Mouse (Mus musculus): ENCODE measurements around the gene Rbfox2. TPM values are rescaled to one million over a fixed set of nuclear protein-coding genes. Genes with fewer than 3 reads are reported as not detected.

Rbfox2 gene
- total and polyA plus RNA-seq, 2 experiments from 2014 or later, result 135 to 470 TPM

GRCm38 (mm10) chr15:77332272-77332991 is 25.6 kb upstream of the Rbfox2 start:
- WGBS, result 46% methylated on average over 7 of the region's 7 CpGs
- no peak for TF ChIP-seq CTCF (IDR thresholded peaks at IDR 0.05; ENCODE audit: low read depth)
- DNase-seq, result peak; percentile 71
- peak; percentile 50 for ATAC-seq
- no peak overlapping the region for H3K4me3 ChIP-seq (ENCODE audit: low read depth, low read length)
- H3K36me3 ChIP-seq (ENCODE audit: insufficient read depth), result no peaks in the 10 kb centered on the region
- H3K27ac ChIP-seq (ENCODE audit: low read depth, low read length), result no peak overlapping the region; the same call in 1 of the 2 replicates
- no peak overlapping the region for H3K9ac ChIP-seq
- H3K4me2 ChIP-seq (ENCODE audit: low read depth), result no peak overlapping the region
- no peaks in the 10 kb centered on the region for H3K27me3 ChIP-seq (ENCODE audit: insufficient read depth, low read length)
- H3K9me3 ChIP-seq (ENCODE audit: low read length), result no peaks in the 10 kb centered on the region
- peaks cover 10% of the 10 kb centered on the region; the same call in 1 of the 2 replicates for H3K4me1 ChIP-seq (ENCODE audit: insufficient read depth)

DNA sequence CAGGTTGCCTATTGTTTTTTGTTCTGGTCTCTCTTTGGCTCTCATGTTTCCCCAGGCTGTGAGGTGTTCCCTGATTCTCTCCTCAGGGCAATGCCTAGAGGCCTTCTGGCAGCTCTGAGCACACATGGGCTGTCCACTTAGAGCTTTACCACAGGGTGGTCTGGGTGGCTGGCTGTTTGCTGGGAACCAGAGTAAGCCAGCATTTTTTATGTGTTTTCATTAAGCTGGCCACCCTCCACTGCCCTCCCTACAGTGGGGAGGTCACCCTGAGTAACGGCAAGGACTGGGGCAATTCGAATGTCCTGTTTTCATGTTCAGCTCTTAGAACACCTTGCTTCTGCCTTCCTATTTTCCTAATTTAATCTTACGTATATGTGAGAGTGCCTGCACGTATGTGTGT is 24.6 kb upstream of the Rbfox2 start:
- ATAC-seq (no peak), DNase-seq (no peak)
- TF ChIP-seq CTCF (IDR thresholded peaks at IDR 0.05; ENCODE audit: low read depth), result no peak
- H3K9me3 ChIP-seq (ENCODE audit: low read length), result no peaks in the 10 kb centered on the region
- H3K4me3 ChIP-seq (ENCODE audit: low read depth, low read length), result no peak overlapping the region
- H3K27ac ChIP-seq (ENCODE audit: low read depth, low read length), result no peak overlapping the region
- H3K36me3 ChIP-seq (ENCODE audit: insufficient read depth), result no peaks in the 10 kb centered on the region
- no peaks in the 10 kb centered on the region for H3K27me3 ChIP-seq (ENCODE audit: insufficient read depth, low read length)
- no peak overlapping the region for H3K9ac ChIP-seq
- H3K4me2 ChIP-seq (ENCODE audit: low read depth), result no peak overlapping the region
- WGBS, result 84% methylated on average over 4 of the region's 4 CpGs
- peaks cover 6% of the 10 kb centered on the region; the same call in 1 of the 2 replicates for H3K4me1 ChIP-seq (ENCODE audit: insufficient read depth)

DNA sequence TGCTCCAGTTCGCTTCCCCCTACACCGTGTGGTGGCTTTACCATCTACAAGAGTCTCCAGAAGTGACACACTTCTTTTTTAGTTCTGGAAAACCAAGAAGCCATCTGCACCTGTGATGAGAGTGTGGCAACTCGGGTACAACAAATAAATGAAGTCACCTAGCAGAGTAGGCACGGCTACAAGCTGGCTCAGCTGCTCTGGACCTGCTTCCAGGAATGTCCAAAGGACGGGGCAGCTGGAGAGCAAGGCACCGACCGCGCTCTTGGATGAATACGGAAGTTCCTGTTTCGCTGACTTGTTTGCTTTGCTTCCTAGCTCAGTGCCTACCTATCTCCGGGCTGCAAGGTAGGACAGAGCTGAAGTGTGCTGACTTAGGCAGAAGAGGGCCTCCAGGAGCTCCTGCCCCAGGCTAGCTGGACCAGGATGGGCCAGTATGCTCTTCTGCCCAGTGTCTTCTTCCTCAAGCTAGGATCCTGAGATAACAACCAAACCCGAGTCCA is 22.9 kb upstream of the Rbfox2 start:
- WGBS, result 82% methylated on average over 12 of the region's 12 CpGs

DNA sequence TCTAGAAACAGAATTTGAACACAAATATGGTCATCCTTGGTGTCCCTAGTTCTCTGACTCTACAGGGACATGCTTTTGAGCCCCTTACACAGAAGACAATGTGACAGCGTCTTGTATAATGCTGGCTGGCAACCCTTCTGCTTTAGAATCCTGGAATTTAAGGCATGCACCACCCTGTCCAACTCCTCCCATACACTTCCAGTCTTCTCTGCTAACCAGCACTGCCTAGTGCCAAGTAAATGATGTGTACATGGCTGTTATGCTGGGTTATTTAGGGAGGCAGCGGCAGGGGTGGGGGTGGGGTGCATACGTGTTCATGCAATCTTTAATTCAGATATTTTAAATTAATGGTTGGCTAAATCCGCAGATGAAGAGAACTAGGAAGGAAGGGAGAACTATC is 19.6 kb upstream of the Rbfox2 start:
- H3K27ac ChIP-seq (ENCODE audit: low read depth, low read length), result no peak overlapping the region
- no peaks in the 10 kb centered on the region for H3K27me3 ChIP-seq (ENCODE audit: insufficient read depth, low read length)
- TF ChIP-seq CTCF (IDR thresholded peaks at IDR 0.05; ENCODE audit: low read depth), result no peak
- no peak for ATAC-seq
- no peaks in the 10 kb centered on the region for H3K36me3 ChIP-seq (ENCODE audit: insufficient read depth)
- DNase-seq, result no peak
- no peak overlapping the region for H3K4me3 ChIP-seq (ENCODE audit: low read depth, low read length)
- H3K4me2 ChIP-seq (ENCODE audit: low read depth), result no peak overlapping the region
- no peak overlapping the region for H3K9ac ChIP-seq
- no peaks in the 10 kb centered on the region for H3K4me1 ChIP-seq (ENCODE audit: insufficient read depth)
- no peaks in the 10 kb centered on the region for H3K9me3 ChIP-seq (ENCODE audit: low read length)
- WGBS, result 83% methylated on average over 4 of the region's 4 CpGs

More for the DNA sequence above, 22.9 kb upstream of the Rbfox2 start:
- Histone ChIP-seq H3K36me3 (ENCODE audit: insufficient read depth) (no peaks in the 10 kb centered on the region), H3K4me1 (ENCODE audit: insufficient read depth) (no peaks in the 10 kb centered on the region; the same call in 1 of the 2 replicates), H3K4me2 (ENCODE audit: low read depth) (no peak overlapping the region), H3K4me3 (ENCODE audit: low read depth, low read length) (no peak overlapping the region), H3K9me3 (ENCODE audit: low read length) (no peaks in the 10 kb centered on the region), H3K27me3 (ENCODE audit: insufficient read depth, low read length) (no peaks in the 10 kb centered on the region), H3K27ac (ENCODE audit: low read depth, low read length) (no peak overlapping the region), H3K9ac (no peak overlapping the region)
- DNase-seq (no peak), ATAC-seq (no peak)
- TF ChIP-seq CTCF (IDR thresholded peaks at IDR 0.05; ENCODE audit: low read depth), result no peak

DNA sequence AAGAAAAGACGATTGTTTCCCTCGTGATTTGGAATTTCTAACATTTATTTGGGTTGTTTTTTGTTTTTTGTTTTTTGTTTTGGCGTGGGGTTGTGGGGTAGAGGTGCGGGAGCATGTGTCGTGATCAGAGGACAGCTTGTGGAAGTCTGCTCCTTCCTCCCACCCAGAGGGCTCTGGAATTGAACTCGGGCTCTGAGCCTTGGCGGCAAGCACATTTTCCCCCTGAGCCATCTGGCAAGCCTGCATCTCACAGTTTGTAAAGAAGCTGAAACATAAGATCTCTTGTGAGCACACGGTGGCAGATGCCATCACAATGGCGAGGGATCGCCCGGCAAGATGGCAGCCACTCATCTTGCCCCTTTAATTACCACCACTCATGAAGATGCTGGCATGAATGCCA is 17.6 kb upstream of the Rbfox2 start:
- Histone ChIP-seq H3K9me3 (ENCODE audit: low read length) (no peaks in the 10 kb centered on the region), H3K36me3 (ENCODE audit: insufficient read depth) (no peaks in the 10 kb centered on the region), H3K9ac (no peak overlapping the region), H3K27me3 (ENCODE audit: insufficient read depth, low read length) (no peaks in the 10 kb centered on the region), H3K27ac (ENCODE audit: low read depth, low read length) (no peak overlapping the region), H3K4me2 (ENCODE audit: low read depth) (no peak overlapping the region), H3K4me1 (ENCODE audit: insufficient read depth) (no peaks in the 10 kb centered on the region), H3K4me3 (ENCODE audit: low read depth, low read length) (no peak overlapping the region)
- ATAC-seq (peak; percentile 61; the same call in 1 of the 2 replicates), DNase-seq (peak; percentile 52)
- no peak for TF ChIP-seq CTCF (IDR thresholded peaks at IDR 0.05; ENCODE audit: low read depth)
- WGBS, result 52% methylated on average over 11 of the region's 11 CpGs

DNA sequence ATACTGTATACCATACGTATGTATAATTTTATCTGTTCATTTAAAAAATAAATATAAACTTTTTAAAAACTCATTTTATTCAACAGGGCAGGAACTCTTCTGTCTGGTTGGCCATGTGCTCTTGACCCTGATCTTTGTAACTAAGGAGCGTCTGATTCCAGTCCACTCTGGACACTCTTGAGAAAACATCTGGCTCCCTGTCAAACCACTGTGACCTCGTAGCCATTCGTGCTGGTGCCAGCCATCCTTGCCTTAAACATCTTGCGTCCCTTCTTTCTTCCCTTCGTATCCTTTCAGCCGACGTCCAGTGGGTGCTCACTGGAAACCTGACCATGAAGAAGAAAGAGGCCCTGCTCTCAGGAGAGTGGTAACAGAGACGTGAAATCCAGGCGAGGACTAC is 16.4 kb upstream of the Rbfox2 start:
- Histone ChIP-seq H3K9me3 (ENCODE audit: low read length) (no peaks in the 10 kb centered on the region), H3K27ac (ENCODE audit: low read depth, low read length) (no peak overlapping the region), H3K4me1 (ENCODE audit: insufficient read depth) (no peaks in the 10 kb centered on the region), H3K4me3 (ENCODE audit: low read depth, low read length) (no peak overlapping the region), H3K27me3 (ENCODE audit: insufficient read depth, low read length) (no peaks in the 10 kb centered on the region), H3K9ac (no peak overlapping the region), H3K36me3 (ENCODE audit: insufficient read depth) (no peaks in the 10 kb centered on the region), H3K4me2 (ENCODE audit: low read depth) (no peak overlapping the region)
- ATAC-seq (no peak), DNase-seq (no peak)
- 83% methylated on average over 10 of the region's 10 CpGs for WGBS
- TF ChIP-seq CTCF (IDR thresholded peaks at IDR 0.05; ENCODE audit: low read depth), result no peak

DNA sequence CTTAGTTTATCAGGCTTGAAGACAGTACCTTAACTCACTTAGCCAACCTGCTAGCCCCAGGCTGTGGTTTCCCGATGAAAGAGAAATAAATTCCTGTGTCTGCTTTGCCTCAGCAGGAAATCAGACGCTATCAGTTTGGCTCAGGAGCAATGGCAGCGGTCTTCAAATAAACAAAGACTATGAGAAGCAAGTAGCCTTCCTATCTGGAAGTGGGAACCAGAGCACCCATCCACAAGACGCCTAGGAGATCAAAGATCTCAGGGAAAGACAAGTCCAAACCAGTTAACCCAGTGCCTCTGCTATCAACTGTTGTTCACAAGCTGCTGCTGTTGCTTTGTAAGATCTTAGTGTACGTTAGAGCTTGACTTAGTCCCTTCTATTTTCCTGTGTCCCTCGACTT is 6.9 kb upstream of the Rbfox2 start:
- Histone ChIP-seq H3K36me3 (ENCODE audit: insufficient read depth) (no peaks in the 10 kb centered on the region), H3K4me1 (ENCODE audit: insufficient read depth) (no peaks in the 10 kb centered on the region), H3K9me3 (ENCODE audit: low read length) (no peaks in the 10 kb centered on the region), H3K4me2 (ENCODE audit: low read depth) (no peak overlapping the region), H3K27ac (ENCODE audit: low read depth, low read length) (no peak overlapping the region), H3K27me3 (ENCODE audit: insufficient read depth, low read length) (no peaks in the 10 kb centered on the region), H3K9ac (no peak overlapping the region), H3K4me3 (ENCODE audit: low read depth, low read length) (no peak overlapping the region)
- ATAC-seq (no peak), DNase-seq (no peak)
- WGBS, result 40% methylated on average over 6 of the region's 6 CpGs
- no peak for TF ChIP-seq CTCF (IDR thresholded peaks at IDR 0.05; ENCODE audit: low read depth)
